Mouse (Mus musculus) cortical plate, adult 2 months (tissue): ENCODE results near the gene Gmnn.

Source experiments
- CTCF ChIP-seq: fragments of 200-500 bp; IDR thresholded peaks from 2 replicates; pipeline ENCODE4 v1.5.1; 2011; ENCODE audit warnings: mild to moderate bottlenecking, control low read depth, low read length; ENCODE audit not compliant: insufficient read depth; ENCODE audit errors: extremely low read depth
- POLR2A ChIP-seq: fragments of 200-500 bp; IDR thresholded peaks from 2 replicates; pipeline ENCODE4 v1.6.1; 2011; ENCODE audit warnings: mild to moderate bottlenecking, low read length, control low read depth; ENCODE audit not compliant: insufficient read depth; ENCODE audit errors: extremely low read depth

- TF ChIP-seq POLR2A (peak; percentile 73), CTCF (no peak)
Measured at GRCm38 (mm10) chr13:24761403-24762227, at the start of gene Gmnn.
